Mouse (Mus musculus) olfactory bulb, adult 2 months (tissue): ENCODE results near the gene Slit3.

Source experiments
- CTCF ChIP-seq: fragments of 200-500 bp; IDR thresholded peaks from 2 replicates; pipeline ENCODE4 v1.5.1; 2012; ENCODE audit warnings: low read depth, mild to moderate bottlenecking, low read length, moderate library complexity; ENCODE audit not compliant: insufficient read depth
- POLR2A ChIP-seq: fragments of 200-500 bp; IDR thresholded peaks from 2 replicates; pipeline ENCODE4 v1.6.1; 2012; ENCODE audit warnings: mild to moderate bottlenecking, low read depth, low read length, moderate library complexity; ENCODE audit not compliant: insufficient read depth

- no peak for TF ChIP-seq CTCF
- TF ChIP-seq POLR2A = no peak
Observed at GRCm38 (mm10) chr11:35379407-35379806, 258.4 kb downstream of the Slit3 start.
